Mouse (Mus musculus) myocyte (in vitro differentiated cells): Measurements from ENCODE around the gene Chd9. TPM values are rescaled to one million over a fixed set of nuclear protein-coding genes. Genes with fewer than 3 reads are reported as not detected.

Source experiments
- H3K27me3 ChIP-seq: one replicate; pipeline ENCODE4 v1.6.1; 2011; ENCODE audit not compliant: control insufficient read depth, insufficient read depth, insufficient read length
- H3K36me3 ChIP-seq: one replicate; pipeline ENCODE4 v1.6.1; 2011; ENCODE audit not compliant: control insufficient read depth, insufficient read depth
- H3K4me2 ChIP-seq: one replicate; pipeline ENCODE4 v1.6.1; 2011; ENCODE audit warnings: low read depth, control low read depth
- H3K4me3 ChIP-seq: one replicate; pipeline ENCODE4 v1.5.1; 2011; ENCODE audit warnings: mild to moderate bottlenecking, control low read depth, moderate library complexity
- H3K79me2 ChIP-seq: one replicate; pipeline ENCODE4 v1.6.1; 2011; ENCODE audit not compliant: control insufficient read depth, insufficient read depth
- H3ac ChIP-seq: one replicate; pipeline ENCODE4 v1.6.1; 2011; ENCODE audit not compliant: control insufficient read depth, insufficient read length
- CEBPB ChIP-seq: IDR thresholded peaks from 2 replicates; pipeline ENCODE4 v1.6.1; 2011; ENCODE audit warnings: mild to moderate bottlenecking, moderate library complexity; ENCODE audit not compliant: poor library complexity, insufficient read depth, severe bottlenecking
- E2F4 ChIP-seq: IDR thresholded peaks from one replicate; pipeline ENCODE4 v1.6.1; 2011; ENCODE audit warnings: mild to moderate bottlenecking, control low read depth, moderate library complexity; ENCODE audit not compliant: insufficient read depth
- MYOG ChIP-seq, 3 experiments: IDR thresholded peaks; one replicate each; pipeline ENCODE4 v1.6.1; 2011; ENCODE audit warnings: control low read depth in 2 of 3, low read depth in 2 of 3, mild to moderate bottlenecking in 2 of 3; ENCODE audit not compliant: insufficient read length in 2 of 3, control insufficient read depth in 1 of 3, insufficient read depth in 1 of 3
- REST ChIP-seq: IDR thresholded peaks from one replicate; pipeline ENCODE4 v1.6.1; 2011; ENCODE audit warnings: mild to moderate bottlenecking, control low read depth, moderate library complexity; ENCODE audit not compliant: insufficient read depth, insufficient read length
- polyA plus RNA-seq: library from polyadenylated mRNA; unstranded; fragments of >200 nt; fragmentation: generic; extraction: Trizol; gene quantifications from one replicate; pipeline ENCODE4 v1.2.1, GENCODE M21; 2012; ENCODE audit warnings: missing spikeins

Gene Chd9
- polyA plus RNA-seq, 1 experiment: 29.6 TPM

GRCm38 (mm10) chr8:91098106-91098505, 270.0 kb downstream of the Chd9 start:
- Histone ChIP-seq H3K36me3 (peaks cover 7% of the 10 kb centered on the region), H3K79me2 (no peaks in the 10 kb centered on the region), H3ac (no peak overlapping the region), H3K27me3 (no peaks in the 10 kb centered on the region), H3K4me3 (no peak overlapping the region), H3K4me2 (no peak overlapping the region)
- TF ChIP-seq REST: no peak
- no peak for TF ChIP-seq MYOG (IDR thresholded peaks at IDR 0.05; ENCODE audit: control insufficient read depth in 1 of 3, insufficient read depth in 1 of 3, insufficient read length in 2 of 3, low read depth in 2 of 3)
- no peak for TF ChIP-seq E2F4
- TF ChIP-seq CEBPB: no peak

Other genes starting within 250 kb of the Chd9 start
- not detected for gene Gm19935, start 11.0 kb upstream of the Chd9 start, polyA plus RNA-seq
- gene Rbl2, start 241.7 kb downstream of the Chd9 start, polyA plus RNA-seq: 7.6 TPM